Mouse (Mus musculus) myocyte (in vitro differentiated cells): ENCODE data around the gene 4930452B06Rik. TPM values are rescaled to one million over a fixed set of nuclear protein-coding genes. Genes with fewer than 3 reads are reported as not detected.

Experiments used
- H3K27me3 ChIP-seq: one replicate; pipeline ENCODE4 v1.6.1; 2011; ENCODE audit not compliant: control insufficient read depth, insufficient read depth, insufficient read length
- H3K36me3 ChIP-seq: one replicate; pipeline ENCODE4 v1.6.1; 2011; ENCODE audit not compliant: control insufficient read depth, insufficient read depth
- H3K4me2 ChIP-seq: one replicate; pipeline ENCODE4 v1.6.1; 2011; ENCODE audit warnings: low read depth, control low read depth
- H3K4me3 ChIP-seq: one replicate; pipeline ENCODE4 v1.5.1; 2011; ENCODE audit warnings: mild to moderate bottlenecking, control low read depth, moderate library complexity
- H3K79me2 ChIP-seq: one replicate; pipeline ENCODE4 v1.6.1; 2011; ENCODE audit not compliant: control insufficient read depth, insufficient read depth
- H3ac ChIP-seq: one replicate; pipeline ENCODE4 v1.6.1; 2011; ENCODE audit not compliant: control insufficient read depth, insufficient read length
- CEBPB ChIP-seq: IDR thresholded peaks from 2 replicates; pipeline ENCODE4 v1.6.1; 2011; ENCODE audit warnings: mild to moderate bottlenecking, moderate library complexity; ENCODE audit not compliant: poor library complexity, insufficient read depth, severe bottlenecking
- E2F4 ChIP-seq: IDR thresholded peaks from one replicate; pipeline ENCODE4 v1.6.1; 2011; ENCODE audit warnings: mild to moderate bottlenecking, control low read depth, moderate library complexity; ENCODE audit not compliant: insufficient read depth
- MAX ChIP-seq: IDR thresholded peaks from one replicate; pipeline ENCODE4 v1.6.1; 2011; ENCODE audit warnings: low read depth, mild to moderate bottlenecking, control low read depth
- MYOD1 ChIP-seq, 3 experiments: IDR thresholded peaks; one replicate each; pipeline ENCODE4 v1.6.1; 2011; ENCODE audit warnings: control low read depth in 2 of 3, low read depth in 2 of 3, mild to moderate bottlenecking in 2 of 3, moderate library complexity in 1 of 3; ENCODE audit not compliant: insufficient read length in 2 of 3, control insufficient read depth in 1 of 3
- MYOG ChIP-seq, 3 experiments: IDR thresholded peaks; one replicate each; pipeline ENCODE4 v1.6.1; 2011; ENCODE audit warnings: control low read depth in 2 of 3, low read depth in 2 of 3, mild to moderate bottlenecking in 2 of 3; ENCODE audit not compliant: insufficient read length in 2 of 3, control insufficient read depth in 1 of 3, insufficient read depth in 1 of 3
- POLR2A ChIP-seq: IDR thresholded peaks from one replicate; pipeline ENCODE4 v1.6.1; 2011; ENCODE audit warnings: low read depth, mild to moderate bottlenecking, control low read depth, moderate library complexity; ENCODE audit not compliant: insufficient read length
- POLR2AphosphoS2 ChIP-seq: IDR thresholded peaks from one replicate; pipeline ENCODE4 v1.6.1; 2011; ENCODE audit warnings: low read depth, control low read depth; ENCODE audit not compliant: insufficient read length
- REST ChIP-seq: IDR thresholded peaks from one replicate; pipeline ENCODE4 v1.6.1; 2011; ENCODE audit warnings: mild to moderate bottlenecking, control low read depth, moderate library complexity; ENCODE audit not compliant: insufficient read depth, insufficient read length
- SRF ChIP-seq: IDR thresholded peaks from one replicate; pipeline ENCODE4 v1.6.1; 2011; ENCODE audit warnings: low read depth; ENCODE audit not compliant: control insufficient read depth, insufficient read length
- TCF12 ChIP-seq: IDR thresholded peaks from one replicate; pipeline ENCODE4 v1.6.1; 2011; ENCODE audit warnings: mild to moderate bottlenecking, control low read depth; ENCODE audit not compliant: poor library complexity, insufficient read depth, severe bottlenecking
- TCF3 ChIP-seq: IDR thresholded peaks from one replicate; pipeline ENCODE4 v1.6.1; 2011; ENCODE audit warnings: low read depth, control low read depth; ENCODE audit not compliant: insufficient read length
- USF1 ChIP-seq: IDR thresholded peaks from one replicate; pipeline ENCODE4 v1.6.1; 2011; ENCODE audit warnings: low read depth, mild to moderate bottlenecking, control low read depth, moderate library complexity
- polyA plus RNA-seq: library from polyadenylated mRNA; unstranded; fragments of >200 nt; fragmentation: generic; extraction: Trizol; gene quantifications from one replicate; pipeline ENCODE4 v1.2.1, GENCODE M21; 2012; ENCODE audit warnings: missing spikeins

The 4930452B06Rik gene
- polyA plus RNA-seq, 1 experiment, result 0.04 TPM

DNA sequence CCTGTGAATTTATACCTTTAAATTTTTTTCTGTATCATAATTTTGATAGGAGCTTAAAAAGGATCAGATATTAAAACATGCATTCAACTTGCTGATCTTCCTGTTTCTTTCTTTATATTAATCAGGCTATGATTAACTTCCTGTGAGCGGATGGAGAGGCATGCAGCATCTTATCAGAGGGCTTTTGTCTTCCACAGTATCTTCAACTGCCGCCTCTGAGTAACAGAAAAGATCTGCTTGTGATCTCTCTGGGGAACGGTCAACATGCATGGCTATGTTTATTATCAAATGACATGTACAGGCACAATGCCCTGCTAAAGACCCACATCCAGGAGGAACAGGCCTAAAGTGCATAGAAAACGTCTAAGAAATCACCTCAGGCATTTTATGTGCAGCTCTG, 116.9 kb downstream of the 4930452B06Rik start:
- Histone ChIP-seq H3K4me2 (no peak overlapping the region), H3K36me3 (no peaks in the 10 kb centered on the region), H3K4me3 (no peak overlapping the region), H3K27me3 (no peaks in the 10 kb centered on the region), H3ac (no peak overlapping the region), H3K79me2 (no peaks in the 10 kb centered on the region)
- TF ChIP-seq POLR2AphosphoS2 (no peak), MYOD1 (IDR thresholded peaks at IDR 0.05; ENCODE audit: control insufficient read depth in 1 of 3, insufficient read length in 2 of 3, low read depth in 2 of 3) (no peak), CEBPB (no peak), TCF12 (no peak), REST (no peak), E2F4 (no peak), POLR2A (no peak)

DNA sequence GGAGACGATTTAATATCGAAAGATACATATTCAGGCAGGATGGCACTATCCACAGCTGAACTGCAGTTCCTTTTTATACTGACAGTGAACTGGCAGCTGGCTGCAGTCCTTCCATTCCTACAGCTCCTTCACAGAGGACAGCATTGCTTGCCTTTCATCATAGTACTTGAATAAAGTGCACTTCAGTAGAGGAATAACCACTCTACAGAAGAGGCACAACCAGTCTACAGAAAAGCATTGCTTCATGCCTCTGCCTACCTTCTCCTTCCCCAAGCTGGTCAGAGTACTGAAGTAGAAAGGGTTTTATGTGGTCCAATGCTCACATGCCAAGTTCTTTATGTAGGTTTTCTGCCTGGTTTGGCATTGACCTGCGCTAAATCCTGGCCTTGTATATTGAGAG, 130.0 kb downstream of the 4930452B06Rik start:
- Histone ChIP-seq H3K27me3 (no peaks in the 10 kb centered on the region), H3ac (no peak overlapping the region), H3K79me2 (no peaks in the 10 kb centered on the region)

DNA sequence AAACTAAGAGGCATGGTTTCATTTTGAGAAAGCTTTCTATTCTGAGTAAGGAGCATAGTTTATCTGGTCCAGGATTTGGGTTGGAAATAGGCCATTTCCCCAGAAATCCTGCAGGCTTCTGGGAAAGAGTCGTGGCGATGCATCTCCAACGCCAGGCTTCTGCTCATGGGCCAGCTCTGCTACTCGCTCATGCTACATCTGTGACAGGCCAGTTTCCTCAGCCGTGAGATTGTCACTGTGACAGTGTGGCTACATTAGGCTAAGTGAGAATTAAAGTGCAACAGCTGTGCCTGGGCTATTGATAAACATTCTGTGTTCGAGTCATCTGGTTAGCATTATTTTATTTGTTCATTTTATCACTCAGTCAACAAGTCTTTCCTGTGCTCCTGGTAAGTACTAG, 140.8 kb downstream of the 4930452B06Rik start:
- Histone ChIP-seq H3K79me2 (no peaks in the 10 kb centered on the region), H3ac (no peak overlapping the region), H3K36me3 (no peaks in the 10 kb centered on the region), H3K4me3 (no peak overlapping the region), H3K4me2 (no peak overlapping the region), H3K27me3 (no peaks in the 10 kb centered on the region)
- TF ChIP-seq MYOG (IDR thresholded peaks at IDR 0.05; ENCODE audit: control insufficient read depth in 1 of 3, insufficient read depth in 1 of 3, insufficient read length in 2 of 3, low read depth in 2 of 3), result no peak
- no peak for TF ChIP-seq MYOD1 (IDR thresholded peaks at IDR 0.05; ENCODE audit: control insufficient read depth in 1 of 3, insufficient read length in 2 of 3, low read depth in 2 of 3)
- TF ChIP-seq SRF, result no peak
- no peak for TF ChIP-seq TCF3
- TF ChIP-seq POLR2A, result no peak
- no peak for TF ChIP-seq E2F4
- no peak for TF ChIP-seq CEBPB
- no peak for TF ChIP-seq USF1
- TF ChIP-seq REST, result no peak
- no peak for TF ChIP-seq POLR2AphosphoS2
- no peak for TF ChIP-seq MAX
- TF ChIP-seq TCF12, result no peak

More for the DNA sequence above, 130.0 kb downstream of the 4930452B06Rik start:
- Histone ChIP-seq H3K4me3 (no peak overlapping the region), H3K4me2 (no peak overlapping the region), H3K36me3 (no peaks in the 10 kb centered on the region)
- TF ChIP-seq MYOG (IDR thresholded peaks at IDR 0.05; ENCODE audit: control insufficient read depth in 1 of 3, insufficient read depth in 1 of 3, insufficient read length in 2 of 3, low read depth in 2 of 3) (no peak), USF1 (no peak), TCF3 (no peak), POLR2A (no peak), REST (no peak), MYOD1 (IDR thresholded peaks at IDR 0.05; ENCODE audit: control insufficient read depth in 1 of 3, insufficient read length in 2 of 3, low read depth in 2 of 3) (no peak), SRF (no peak), MAX (no peak), CEBPB (no peak), TCF12 (no peak), POLR2AphosphoS2 (no peak), E2F4 (no peak)

DNA sequence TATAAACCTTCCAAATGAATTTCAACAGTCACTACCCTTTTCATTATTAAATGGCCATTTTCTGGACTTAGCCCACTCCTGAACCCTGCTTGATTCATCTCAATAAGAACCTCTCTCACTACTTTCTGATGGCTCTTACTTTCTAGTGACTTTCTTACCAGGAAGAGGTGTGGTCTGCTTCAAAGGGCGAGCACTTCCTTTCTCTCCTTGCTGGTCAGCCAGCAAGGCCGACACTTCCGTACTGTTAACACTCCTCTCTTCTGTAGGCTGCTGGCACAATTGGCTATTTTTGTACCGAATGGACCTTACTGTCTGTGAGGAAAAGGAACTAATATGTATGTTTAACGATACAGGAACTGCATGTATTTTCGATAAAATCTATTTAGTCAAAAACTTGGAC, 148.4 kb downstream of the 4930452B06Rik start:
- Histone ChIP-seq H3K4me3 (no peak overlapping the region), H3K79me2 (no peaks in the 10 kb centered on the region), H3K27me3 (no peaks in the 10 kb centered on the region), H3K36me3 (no peaks in the 10 kb centered on the region), H3ac (no peak overlapping the region), H3K4me2 (no peak overlapping the region)
- TF ChIP-seq CEBPB (no peak), SRF (no peak), POLR2A (no peak), USF1 (no peak), E2F4 (no peak), TCF12 (no peak), POLR2AphosphoS2 (no peak), MYOD1 (IDR thresholded peaks at IDR 0.05; ENCODE audit: control insufficient read depth in 1 of 3, insufficient read length in 2 of 3, low read depth in 2 of 3) (no peak), TCF3 (no peak), MYOG (IDR thresholded peaks at IDR 0.05; ENCODE audit: control insufficient read depth in 1 of 3, insufficient read depth in 1 of 3, insufficient read length in 2 of 3, low read depth in 2 of 3) (no peak), REST (no peak), MAX (no peak)

DNA sequence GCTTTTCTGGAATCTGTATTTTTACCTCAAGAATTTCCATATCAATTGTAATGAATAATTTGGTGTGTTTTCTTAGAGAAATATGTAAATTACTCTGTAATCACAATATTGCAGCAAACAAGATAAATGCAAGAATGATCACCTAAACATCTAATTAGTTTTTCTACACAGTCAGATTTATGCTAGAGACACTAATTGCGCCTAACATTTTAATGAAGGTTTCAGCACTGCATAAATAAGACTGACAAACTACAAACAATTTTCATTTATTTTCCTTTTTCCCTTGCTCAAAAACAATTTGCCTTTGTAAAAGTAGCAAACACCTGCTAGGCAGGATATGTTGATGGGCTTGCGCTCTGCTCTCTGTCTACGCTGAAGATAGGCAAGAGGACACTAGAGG, 152.0 kb downstream of the 4930452B06Rik start:
- no peak overlapping the region for H3K4me2 ChIP-seq

More for the DNA sequence above, 152.0 kb downstream of the 4930452B06Rik start:
- H3ac ChIP-seq, result no peak overlapping the region
- H3K27me3 ChIP-seq, result no peaks in the 10 kb centered on the region
- TF ChIP-seq CEBPB (no peak), MAX (no peak), POLR2AphosphoS2 (no peak), SRF (no peak), MYOD1 (IDR thresholded peaks at IDR 0.05; ENCODE audit: control insufficient read depth in 1 of 3, insufficient read length in 2 of 3, low read depth in 2 of 3) (no peak), TCF12 (no peak), TCF3 (no peak), E2F4 (no peak), POLR2A (no peak), USF1 (no peak), MYOG (IDR thresholded peaks at IDR 0.05; ENCODE audit: control insufficient read depth in 1 of 3, insufficient read depth in 1 of 3, insufficient read length in 2 of 3, low read depth in 2 of 3) (no peak)
- H3K36me3 ChIP-seq, result no peaks in the 10 kb centered on the region
- no peaks in the 10 kb centered on the region for H3K79me2 ChIP-seq
- no peak overlapping the region for H3K4me3 ChIP-seq
